Mouse (Mus musculus) liver, adult 2 months (tissue): ENCODE measurements around the gene 4930432K21Rik. TPM values are rescaled to one million over a fixed set of nuclear protein-coding genes. Genes with fewer than 3 reads are reported as not detected.

ENCODE experiments used
- DNase-seq: peaks from one replicate; pipeline ENCODE4 v3.0.0-alpha.2; 2011; ENCODE audit warnings: low read depth, low spot score; ENCODE audit errors: extremely low read depth
- H3K27ac ChIP-seq: fragments of 200-500 bp; replicated peaks from 2 replicates; pipeline ENCODE4 v1.5.1; 2012; ENCODE audit warnings: low read depth, mild to moderate bottlenecking, control low read depth, inconsistent platforms, low read length; ENCODE audit not compliant: insufficient read depth
- H3K27me3 ChIP-seq: fragments of 200-500 bp; 2 replicates; pipeline ENCODE4 v1.6.1; 2012; ENCODE audit warnings: mild to moderate bottlenecking, moderate library complexity, low read length, inconsistent platforms; ENCODE audit not compliant: control insufficient read depth, insufficient read depth
- H3K36me3 ChIP-seq: fragments of 200-500 bp; 2 replicates; pipeline ENCODE4 v1.6.1; 2012; ENCODE audit warnings: low read length, inconsistent platforms; ENCODE audit not compliant: control insufficient read depth, insufficient read depth
- H3K4me1 ChIP-seq: fragments of 200-500 bp; 2 replicates; pipeline ENCODE4 v1.6.1; 2011; ENCODE audit warnings: low read length; ENCODE audit not compliant: control insufficient read depth, insufficient read depth
- H3K4me3 ChIP-seq: fragments of 200-500 bp; 2 replicates; pipeline ENCODE4 v1.5.1; 2011; ENCODE audit warnings: low read depth, mild to moderate bottlenecking, control low read depth, low read length, moderate library complexity; ENCODE audit not compliant: insufficient read depth
- H3K79me2 ChIP-seq: fragments of 200-500 bp; 2 replicates; pipeline ENCODE4 v1.6.1; 2012; ENCODE audit warnings: inconsistent platforms, mild to moderate bottlenecking, low read length, moderate library complexity; ENCODE audit not compliant: control insufficient read depth, insufficient read depth
- H3K9ac ChIP-seq: fragments of 200-500 bp; 2 replicates; pipeline ENCODE4 v1.6.1; 2012; ENCODE audit warnings: low read depth, mild to moderate bottlenecking, control low read depth, inconsistent platforms, low read length
- CTCF ChIP-seq: fragments of 200-500 bp; IDR thresholded peaks from 2 replicates; pipeline ENCODE4 v1.5.1; 2011; ENCODE audit warnings: low read depth, low read length, control low read depth
- POLR2A ChIP-seq: fragments of 200-500 bp; IDR thresholded peaks from 2 replicates; pipeline ENCODE4 v1.6.1; 2011; ENCODE audit warnings: low read length, control low read depth; ENCODE audit not compliant: insufficient read depth; ENCODE audit errors: extremely low read depth
- WGBS: fragments of 180-500 bp; shearing (Covaris S2); methylation state at CpG from one replicate; pipeline ENCODE4 v1.1.7; 2018; 5-methylcytosine and 5-hydroxymethylcytosine counted together
- polyA plus RNA-seq: library from polyadenylated mRNA; depleted of rRNA; stranded (reverse); fragments of >200 nt; gene quantifications from 2 replicates; pipeline ENCODE4 v1.2.3, GENCODE M21; 2012
- total RNA-seq: library from RNA; depleted of rRNA; stranded (reverse); fragments of >200 nt; gene quantifications from 2 replicates; pipeline ENCODE4 v1.2.3, GENCODE M21; 2014

Gene 4930432K21Rik
- total and polyA plus RNA-seq, 2 experiments, result 0.07 TPM; not detected in 1

DNA sequence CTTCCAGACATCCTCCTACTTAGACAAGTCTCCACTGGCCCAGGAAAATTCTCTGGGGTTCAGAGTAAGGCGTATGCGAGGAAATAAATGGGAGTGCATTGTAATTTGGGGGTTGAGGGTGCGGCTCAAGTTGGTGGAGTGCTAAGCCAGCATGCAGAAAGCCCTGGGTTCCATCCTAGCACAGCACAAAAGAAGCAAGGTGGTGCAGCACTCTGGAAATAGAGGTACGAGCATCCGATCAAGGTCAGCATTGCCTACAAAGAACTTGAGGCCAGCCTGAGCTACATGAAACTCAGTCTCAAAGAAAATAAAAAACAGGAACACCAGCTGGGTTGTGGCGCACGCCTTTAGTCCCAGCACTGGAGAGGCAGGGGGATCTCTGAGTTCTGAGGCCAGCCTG lies 37.3 kb downstream of the 4930432K21Rik start, which contains the start of gene Nanos3:
TSS of gene Nanos3 (minus strand) at position 101 of the 400 bp plus-strand sequence.
- H3K36me3 ChIP-seq, result no peaks in the 10 kb centered on the region
- no peak within 1 kb of the TSS for H3K27ac ChIP-seq
- no peaks in the 10 kb centered on the region for H3K79me2 ChIP-seq
- peaks cover 11% of the 10 kb centered on the region; the same call in 1 of the 2 replicates for H3K27me3 ChIP-seq
- H3K4me1 ChIP-seq, result no peaks in the 10 kb centered on the region
- 97% methylated on average over 7 of the region's 7 CpGs for WGBS
- no peak within 1 kb of the TSS for H3K9ac ChIP-seq
- no peak for TF ChIP-seq POLR2A
- no peak for TF ChIP-seq CTCF
- no peak for DNase-seq
- peak within 1 kb of the TSS; percentile 47; the same call in 1 of the 2 replicates for H3K4me3 ChIP-seq

DNA sequence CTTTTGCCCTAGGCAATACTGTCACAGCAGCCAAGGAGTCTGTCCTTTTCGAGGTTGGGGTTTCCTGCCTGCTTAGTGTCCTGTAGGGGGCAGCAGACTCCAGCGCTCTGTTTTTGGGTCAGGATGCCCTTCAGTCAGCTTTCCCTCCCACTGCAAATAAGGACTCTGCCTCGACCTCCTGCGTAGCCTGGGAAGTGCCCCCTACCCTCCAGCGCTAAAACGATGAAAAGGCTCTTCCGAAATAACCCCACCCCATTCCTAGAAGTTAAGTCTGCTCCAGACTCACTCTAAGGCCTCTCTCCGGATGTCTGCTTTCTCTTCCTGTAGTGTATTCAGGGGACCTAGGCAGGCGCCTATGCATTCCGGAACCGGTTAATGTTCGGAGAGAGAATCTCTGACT lies 38.7 kb downstream of the 4930432K21Rik start:
- TF ChIP-seq POLR2A, result no peak
- TF ChIP-seq CTCF, result peak; percentile 97
- Histone ChIP-seq H3K4me1 (no peaks in the 10 kb centered on the region), H3K4me3 (peak overlapping the region; percentile 38; the same call in 1 of the 2 replicates), H3K36me3 (no peaks in the 10 kb centered on the region), H3K79me2 (no peaks in the 10 kb centered on the region), H3K27me3 (peaks cover 11% of the 10 kb centered on the region; the same call in 1 of the 2 replicates), H3K9ac (peak overlapping the region; percentile 32; the same call in 1 of the 2 replicates), H3K27ac (0 out of 2 replicates have a peak overlapping the region, but pooled peaks have one; percentile 12)
- DNase-seq, result peak; percentile 46
- under 1% methylated on average over 12 of the region's 12 CpGs for WGBS

DNA sequence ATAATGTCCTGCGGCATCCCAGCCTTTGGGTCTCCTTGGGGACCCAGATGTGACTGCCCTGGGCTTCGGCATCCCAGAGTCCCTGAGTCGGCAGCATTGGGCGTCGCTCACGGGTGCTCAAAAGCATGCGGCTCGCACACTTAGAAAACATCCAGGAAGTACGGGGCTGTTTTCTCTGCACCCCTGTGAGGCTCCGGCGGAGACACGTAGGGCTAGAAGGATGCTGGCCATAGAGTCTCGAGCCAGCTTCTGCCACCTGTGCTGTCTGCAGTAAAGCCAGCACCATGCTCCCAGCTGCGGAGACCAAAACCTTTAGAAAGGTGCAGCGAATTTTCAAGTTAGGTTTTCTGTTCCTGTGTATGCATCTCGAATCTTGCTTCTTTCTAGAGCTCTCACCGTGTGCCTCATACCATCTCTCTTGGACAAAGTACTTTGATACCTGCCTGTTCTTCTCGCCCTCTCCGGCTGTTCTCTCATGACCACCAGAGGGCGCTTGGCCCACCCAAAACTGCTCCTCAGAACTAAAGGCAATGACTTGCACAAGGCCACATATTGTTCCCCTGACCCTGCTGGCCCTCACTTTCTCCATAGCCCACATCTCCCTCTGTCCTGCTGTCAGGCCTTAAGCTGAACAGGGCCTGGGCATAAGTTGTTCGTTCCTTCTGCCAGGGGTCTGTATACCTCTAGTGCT lies 39.4 kb downstream of the 4930432K21Rik start:
- H3K4me3 ChIP-seq, result peak overlapping the region; percentile 38
- TF ChIP-seq POLR2A (no peak), CTCF (peak; percentile 78)

DNA sequence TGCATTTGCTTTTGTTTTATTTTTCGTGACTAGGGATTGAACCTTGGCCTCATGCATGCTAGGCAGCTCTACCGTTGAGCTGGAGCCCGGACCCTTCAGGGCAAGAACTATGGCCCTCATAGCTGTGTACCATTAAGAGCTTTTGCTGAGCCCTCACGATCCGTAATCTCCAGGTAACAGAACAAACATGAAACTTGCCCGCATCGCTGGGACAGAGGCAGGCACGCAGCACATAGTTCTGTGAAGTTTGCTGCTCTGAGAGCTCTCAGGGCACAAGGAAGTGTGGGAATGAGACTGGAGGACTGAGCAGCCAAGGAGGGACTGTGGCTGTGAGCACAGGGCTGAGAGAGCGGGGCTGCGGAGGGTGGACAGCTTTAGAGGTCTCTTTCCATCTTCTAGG lies 40.8 kb downstream of the 4930432K21Rik start:
- Histone ChIP-seq H3K36me3 (no peaks in the 10 kb centered on the region), H3K9ac (no peak overlapping the region), H3K4me1 (no peaks in the 10 kb centered on the region), H3K27ac (no peak overlapping the region), H3K27me3 (peaks cover 9% of the 10 kb centered on the region; the same call in 1 of the 2 replicates), H3K4me3 (no peak overlapping the region), H3K79me2 (no peaks in the 10 kb centered on the region)
- TF ChIP-seq POLR2A (no peak), CTCF (no peak)
- no peak for DNase-seq
- 54% methylated on average over 10 of the region's 10 CpGs for WGBS

More for the DNA sequence above, 39.4 kb downstream of the 4930432K21Rik start:
- Histone ChIP-seq H3K36me3 (no peaks in the 10 kb centered on the region), H3K4me1 (no peaks in the 10 kb centered on the region), H3K27ac (0 out of 2 replicates have a peak overlapping the region, but pooled peaks have one; percentile 12), H3K9ac (peak overlapping the region; percentile 32), H3K79me2 (no peaks in the 10 kb centered on the region), H3K27me3 (peaks cover 11% of the 10 kb centered on the region; the same call in 1 of the 2 replicates)
- DNase-seq, result no peak
- WGBS, result 12% methylated on average over 21 of the region's 21 CpGs

DNA sequence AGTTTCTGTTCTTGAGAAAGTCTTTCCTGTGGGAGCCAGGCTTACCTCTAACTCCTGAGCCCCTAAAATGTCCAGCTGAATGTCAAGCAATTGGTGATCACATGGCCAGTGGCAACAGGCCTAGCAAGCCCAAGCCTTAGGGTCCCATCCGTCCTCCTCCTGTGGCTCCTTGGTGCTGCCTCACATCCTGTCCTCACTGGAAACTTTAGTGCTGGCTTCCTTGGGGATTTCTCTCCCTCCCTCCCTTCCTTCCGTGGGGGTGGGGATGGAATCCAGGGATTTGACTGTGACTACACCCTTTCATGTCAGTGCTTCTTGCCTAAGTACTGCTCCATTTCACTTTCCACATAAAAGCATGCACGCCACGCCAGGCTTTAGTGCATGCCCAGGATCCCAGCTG lies 41.8 kb downstream of the 4930432K21Rik start:
- Histone ChIP-seq H3K79me2 (no peaks in the 10 kb centered on the region), H3K36me3 (no peaks in the 10 kb centered on the region), H3K27me3 (0 out of 2 replicates have a peak, but pooled peaks cover 2% of the 10 kb centered on the region), H3K4me1 (no peaks in the 10 kb centered on the region), H3K9ac (peak overlapping the region; percentile 18; the same call in 1 of the 2 replicates), H3K27ac (peak overlapping the region; percentile 48), H3K4me3 (no peak overlapping the region)
- TF ChIP-seq CTCF (no peak), POLR2A (0 out of 2 replicates have a peak, but pooled peaks have one; percentile 24)
- no peak for DNase-seq
- WGBS, result 64% methylated on average over 4 of the region's 4 CpGs
